Mouse (Mus musculus) kidney, postnatal 0 days (tissue): ENCODE measurements around the gene Tcea2. TPM values are rescaled to one million over a fixed set of nuclear protein-coding genes. Genes with fewer than 3 reads are reported as not detected.

Experiments used
- ATAC-seq: fragments of 200-750 bp; cut with Nextera tagmentation; replicated peaks from 2 replicates; pipeline ENCODE4 v1.8.0; 2017; ENCODE audit warnings: low read depth, moderate number of reproducible peaks, moderate TSS enrichment, moderate library complexity; ENCODE audit not compliant: low FRiP score
- DNase-seq: peaks from one replicate; pipeline ENCODE4 v3.0.0-alpha.2; 2016; ENCODE audit warnings: low spot score
- H3K27ac ChIP-seq: fragments of 300-500 bp; sonication (generic); 2 replicates; pipeline ENCODE4 v1.5.1; 2014; ENCODE audit warnings: mild to moderate bottlenecking
- H3K27me3 ChIP-seq: fragments of 300-500 bp; sonication (generic); 2 replicates; pipeline ENCODE4 v1.6.1; 2014; ENCODE audit warnings: low read length, mixed read lengths; ENCODE audit not compliant: insufficient read depth
- H3K36me3 ChIP-seq: fragments of 300-500 bp; sonication (generic); 2 replicates; pipeline ENCODE4 v1.6.1; 2014; ENCODE audit warnings: low read length, mixed read lengths; ENCODE audit not compliant: insufficient read depth
- H3K4me1 ChIP-seq: fragments of 300-500 bp; sonication (generic); replicated peaks from 2 replicates; pipeline ENCODE4 v1.6.1; 2014; ENCODE audit warnings: antibody characterized with exemption, low read length, mixed read lengths; ENCODE audit not compliant: insufficient read depth
- H3K4me2 ChIP-seq: fragments of 300-500 bp; sonication (generic); 2 replicates; pipeline ENCODE4 v1.6.1; 2014; ENCODE audit warnings: mild to moderate bottlenecking, low read length, moderate library complexity, mixed read lengths
- H3K4me3 ChIP-seq: fragments of 300-500 bp; sonication (generic); replicated peaks from 2 replicates; pipeline ENCODE4 v1.5.1; 2014; ENCODE audit warnings: low read depth, low read length
- H3K9ac ChIP-seq: fragments of 300-500 bp; sonication (generic); 2 replicates; pipeline ENCODE4 v1.6.1; 2014; ENCODE audit warnings: low read depth, low read length
- H3K9me3 ChIP-seq: fragments of 300-500 bp; sonication (generic); replicated peaks from 2 replicates; pipeline ENCODE4 v1.6.1; 2016; ENCODE audit warnings: low read length, inconsistent platforms, mixed read lengths
- CTCF ChIP-seq: IDR thresholded peaks from 2 replicates; pipeline ENCODE4 v1.5.1; 2016; ENCODE audit warnings: antibody characterized with exemption, low read depth, mild to moderate bottlenecking, moderate library complexity
- WGBS: fragments of 180-500 bp; shearing (Covaris S2); extraction: QIAGEN DNeasy Blood & Tissue Kit; methylation state at CpG from one replicate; pipeline ENCODE4 v1.1.7; 2014; 5-methylcytosine and 5-hydroxymethylcytosine counted together
- polyA plus RNA-seq: library from polyadenylated mRNA; unstranded; fragments of >200 nt; fragmentation: Nextera tagmentation; extraction: Ambion mirVana; gene quantifications from 2 replicates; pipeline ENCODE4 v1.2.1, GENCODE M21; 2015

Gene Tcea2
- polyA plus RNA-seq, 1 experiment from 2014 or later = 23.4 TPM

- H3K36me3 ChIP-seq = 0 out of 2 replicates have a peak, but pooled peaks cover 4% of the 10 kb centered on the region
- no peak overlapping the region for H3K4me3 ChIP-seq
- H3K9me3 ChIP-seq = no peaks in the 10 kb centered on the region
- no peaks in the 10 kb centered on the region for H3K27me3 ChIP-seq
- H3K9ac ChIP-seq = no peak overlapping the region
- DNase-seq (no peak), ATAC-seq (no peak)
- H3K4me1 ChIP-seq = 0 out of 2 replicates have a peak, but pooled peaks cover 6% of the 10 kb centered on the region
- 92% methylated on average over 3 of the region's 3 CpGs for WGBS
- H3K4me2 ChIP-seq = peak overlapping the region; percentile 98; the same call in 1 of the 2 replicates
- no peak for TF ChIP-seq CTCF
- no peak overlapping the region for H3K27ac ChIP-seq
Observed at GRCm38 (mm10) chr2:181694581-181694980, 14.5 kb downstream of the Tcea2 start.

- ATAC-seq (no peak), DNase-seq (no peak)
- Histone ChIP-seq H3K4me2 (no peak overlapping the region), H3K4me3 (no peak overlapping the region), H3K9ac (no peak overlapping the region), H3K4me1 (0 out of 2 replicates have a peak, but pooled peaks cover 6% of the 10 kb centered on the region), H3K36me3 (no peaks in the 10 kb centered on the region), H3K9me3 (no peaks in the 10 kb centered on the region), H3K27me3 (no peaks in the 10 kb centered on the region), H3K27ac (no peak overlapping the region)
- TF ChIP-seq CTCF = no peak
- WGBS = 50% methylated on average over 1 of the region's 1 CpGs
Observed at GRCm38 (mm10) chr2:181695776-181696175, 15.7 kb downstream of the Tcea2 start.

- no peak overlapping the region for H3K4me3 ChIP-seq
- DNase-seq (no peak), ATAC-seq (no peak)
- H3K27ac ChIP-seq = no peak overlapping the region
- no peaks in the 10 kb centered on the region for H3K9me3 ChIP-seq
- TF ChIP-seq CTCF = no peak
- H3K36me3 ChIP-seq = no peaks in the 10 kb centered on the region
- H3K4me2 ChIP-seq = no peak overlapping the region
- H3K4me1 ChIP-seq = 0 out of 2 replicates have a peak, but pooled peaks cover 6% of the 10 kb centered on the region
- no peak overlapping the region for H3K9ac ChIP-seq
- 81% methylated on average over 33 of the region's 33 CpGs for WGBS
- no peaks in the 10 kb centered on the region for H3K27me3 ChIP-seq
Observed at GRCm38 (mm10) chr2:181696801-181697420, 16.8 kb downstream of the Tcea2 start.

DNA sequence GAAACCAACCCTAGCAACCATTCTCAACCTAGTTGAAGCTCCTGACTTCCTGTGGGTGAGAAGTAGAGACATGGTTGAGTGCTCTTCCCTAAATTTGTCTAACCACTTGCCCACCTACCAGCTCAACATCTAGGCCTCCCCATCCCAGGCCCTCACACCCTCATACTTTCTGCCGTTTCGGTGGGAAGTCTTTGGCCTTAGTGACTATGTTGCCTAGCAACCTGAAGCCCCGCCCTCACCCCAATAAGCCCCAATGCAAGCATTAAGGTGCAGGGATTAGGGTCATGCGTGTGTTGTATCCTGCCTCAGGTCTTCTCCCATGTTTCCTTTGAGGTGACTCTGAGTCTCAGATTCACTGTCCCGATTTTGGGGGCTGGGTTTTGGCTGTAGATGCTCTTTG, 18.1 kb downstream of the Tcea2 start, which contains the start of gene Lkaaear1:
Gene Lkaaear1, minus strand, starts transcription at position 202 of the 400 bp plus-strand sequence.
- Histone ChIP-seq H3K4me2 (no peak within 1 kb of the TSS), H3K4me3 (no peak within 1 kb of the TSS), H3K9ac (no peak within 1 kb of the TSS)

DNA sequence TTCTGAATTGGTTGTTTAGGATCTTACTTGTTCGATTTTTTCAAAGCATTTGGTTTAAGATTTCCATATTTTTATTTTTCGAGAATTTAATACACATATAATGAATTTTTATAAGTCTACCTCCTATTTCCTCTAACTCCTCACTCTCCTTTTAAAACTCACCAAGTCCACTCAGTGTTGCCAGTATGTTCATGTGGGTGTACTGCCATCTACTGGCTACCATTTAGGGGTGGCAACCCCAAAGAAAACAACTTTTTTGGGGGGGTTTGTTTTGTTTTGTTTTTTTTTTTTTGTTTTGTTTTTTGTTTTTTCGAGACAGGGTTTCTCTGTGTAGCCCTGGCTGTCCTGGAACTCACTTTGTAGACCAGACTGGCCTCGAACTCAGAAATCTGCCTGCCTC, 26.6 kb downstream of the Tcea2 start:
- Histone ChIP-seq H3K4me3 (no peak overlapping the region), H3K9ac (no peak overlapping the region), H3K4me2 (no peak overlapping the region), H3K36me3 (no peaks in the 10 kb centered on the region), H3K9me3 (no peaks in the 10 kb centered on the region), H3K27ac (no peak overlapping the region), H3K27me3 (no peaks in the 10 kb centered on the region), H3K4me1 (no peaks in the 10 kb centered on the region)
- no peak for ATAC-seq
- peak; percentile 28 for DNase-seq
- WGBS = 25% methylated on average over 3 of the region's 4 CpGs
- TF ChIP-seq CTCF = peak; percentile 66

More for the DNA sequence above, 18.1 kb downstream of the Tcea2 start, which contains the start of gene Lkaaear1:
- no peaks in the 10 kb centered on the region for H3K36me3 ChIP-seq
- WGBS = 54% methylated on average over 5 of the region's 5 CpGs
- DNase-seq = no peak
- no peaks in the 10 kb centered on the region for H3K9me3 ChIP-seq
- H3K27ac ChIP-seq = no peak within 1 kb of the TSS
- no peak for TF ChIP-seq CTCF
- no peaks in the 10 kb centered on the region for H3K27me3 ChIP-seq
- ATAC-seq = no peak
- H3K4me1 ChIP-seq = 0 out of 2 replicates have a peak, but pooled peaks cover 2% of the 10 kb centered on the region

DNA sequence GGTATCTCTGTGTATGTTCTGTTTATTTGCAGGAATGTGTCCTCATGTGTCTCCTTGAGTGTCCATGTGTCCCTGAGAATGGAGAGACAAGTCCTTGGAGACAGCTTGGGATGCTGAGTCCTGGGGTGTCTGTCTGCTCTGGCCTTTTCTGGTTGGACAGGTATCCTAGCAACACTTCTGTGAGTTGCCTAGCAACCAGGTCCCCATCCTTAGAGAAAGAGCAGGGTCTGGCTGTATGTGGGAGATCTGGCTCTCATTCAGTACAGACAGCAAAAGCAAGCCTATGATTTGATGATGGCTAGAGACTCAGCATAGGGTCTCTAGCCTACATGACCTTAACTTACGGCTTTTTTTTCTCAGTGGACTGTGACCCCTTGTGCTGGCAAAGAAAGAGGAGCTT, 33.6 kb downstream of the Tcea2 start:
- ATAC-seq (no peak), DNase-seq (no peak)
- Histone ChIP-seq H3K27ac (no peak overlapping the region), H3K4me3 (no peak overlapping the region), H3K27me3 (no peaks in the 10 kb centered on the region), H3K36me3 (no peaks in the 10 kb centered on the region), H3K4me1 (no peaks in the 10 kb centered on the region), H3K4me2 (no peak overlapping the region), H3K9me3 (no peaks in the 10 kb centered on the region), H3K9ac (no peak overlapping the region)
- 81% methylated on average over 1 of the region's 1 CpGs for WGBS
- TF ChIP-seq CTCF = no peak
